Mouse (Mus musculus) myocyte (in vitro differentiated cells): ENCODE measurements around the gene Rngtt. TPM values are rescaled to one million over a fixed set of nuclear protein-coding genes. Genes with fewer than 3 reads are reported as not detected.

Experiments
- H3K27me3 ChIP-seq: one replicate; pipeline ENCODE4 v1.6.1; 2011; ENCODE audit not compliant: control insufficient read depth, insufficient read depth, insufficient read length
- H3K36me3 ChIP-seq: one replicate; pipeline ENCODE4 v1.6.1; 2011; ENCODE audit not compliant: control insufficient read depth, insufficient read depth
- H3K4me2 ChIP-seq: one replicate; pipeline ENCODE4 v1.6.1; 2011; ENCODE audit warnings: low read depth, control low read depth
- H3K4me3 ChIP-seq: one replicate; pipeline ENCODE4 v1.5.1; 2011; ENCODE audit warnings: mild to moderate bottlenecking, control low read depth, moderate library complexity
- H3K79me2 ChIP-seq: one replicate; pipeline ENCODE4 v1.6.1; 2011; ENCODE audit not compliant: control insufficient read depth, insufficient read depth
- H3ac ChIP-seq: one replicate; pipeline ENCODE4 v1.6.1; 2011; ENCODE audit not compliant: control insufficient read depth, insufficient read length
- CEBPB ChIP-seq: IDR thresholded peaks from 2 replicates; pipeline ENCODE4 v1.6.1; 2011; ENCODE audit warnings: mild to moderate bottlenecking, moderate library complexity; ENCODE audit not compliant: poor library complexity, insufficient read depth, severe bottlenecking
- E2F4 ChIP-seq: IDR thresholded peaks from one replicate; pipeline ENCODE4 v1.6.1; 2011; ENCODE audit warnings: mild to moderate bottlenecking, control low read depth, moderate library complexity; ENCODE audit not compliant: insufficient read depth
- MAX ChIP-seq: IDR thresholded peaks from one replicate; pipeline ENCODE4 v1.6.1; 2011; ENCODE audit warnings: low read depth, mild to moderate bottlenecking, control low read depth
- MYOD1 ChIP-seq, 3 experiments: IDR thresholded peaks; one replicate each; pipeline ENCODE4 v1.6.1; 2011; ENCODE audit warnings: control low read depth in 2 of 3, low read depth in 2 of 3, mild to moderate bottlenecking in 2 of 3, moderate library complexity in 1 of 3; ENCODE audit not compliant: insufficient read length in 2 of 3, control insufficient read depth in 1 of 3
- MYOG ChIP-seq, 3 experiments: IDR thresholded peaks; one replicate each; pipeline ENCODE4 v1.6.1; 2011; ENCODE audit warnings: control low read depth in 2 of 3, low read depth in 2 of 3, mild to moderate bottlenecking in 2 of 3; ENCODE audit not compliant: insufficient read length in 2 of 3, control insufficient read depth in 1 of 3, insufficient read depth in 1 of 3
- POLR2A ChIP-seq: IDR thresholded peaks from one replicate; pipeline ENCODE4 v1.6.1; 2011; ENCODE audit warnings: low read depth, mild to moderate bottlenecking, control low read depth, moderate library complexity; ENCODE audit not compliant: insufficient read length
- POLR2AphosphoS2 ChIP-seq: IDR thresholded peaks from one replicate; pipeline ENCODE4 v1.6.1; 2011; ENCODE audit warnings: low read depth, control low read depth; ENCODE audit not compliant: insufficient read length
- REST ChIP-seq: IDR thresholded peaks from one replicate; pipeline ENCODE4 v1.6.1; 2011; ENCODE audit warnings: mild to moderate bottlenecking, control low read depth, moderate library complexity; ENCODE audit not compliant: insufficient read depth, insufficient read length
- SRF ChIP-seq: IDR thresholded peaks from one replicate; pipeline ENCODE4 v1.6.1; 2011; ENCODE audit warnings: low read depth; ENCODE audit not compliant: control insufficient read depth, insufficient read length
- TCF12 ChIP-seq: IDR thresholded peaks from one replicate; pipeline ENCODE4 v1.6.1; 2011; ENCODE audit warnings: mild to moderate bottlenecking, control low read depth; ENCODE audit not compliant: poor library complexity, insufficient read depth, severe bottlenecking
- TCF3 ChIP-seq: IDR thresholded peaks from one replicate; pipeline ENCODE4 v1.6.1; 2011; ENCODE audit warnings: low read depth, control low read depth; ENCODE audit not compliant: insufficient read length
- USF1 ChIP-seq: IDR thresholded peaks from one replicate; pipeline ENCODE4 v1.6.1; 2011; ENCODE audit warnings: low read depth, mild to moderate bottlenecking, control low read depth, moderate library complexity
- polyA plus RNA-seq: library from polyadenylated mRNA; unstranded; fragments of >200 nt; fragmentation: generic; extraction: Trizol; gene quantifications from one replicate; pipeline ENCODE4 v1.2.1, GENCODE M21; 2012; ENCODE audit warnings: missing spikeins

Rngtt gene
- polyA plus RNA-seq, 1 experiment = 4.9 TPM

DNA sequence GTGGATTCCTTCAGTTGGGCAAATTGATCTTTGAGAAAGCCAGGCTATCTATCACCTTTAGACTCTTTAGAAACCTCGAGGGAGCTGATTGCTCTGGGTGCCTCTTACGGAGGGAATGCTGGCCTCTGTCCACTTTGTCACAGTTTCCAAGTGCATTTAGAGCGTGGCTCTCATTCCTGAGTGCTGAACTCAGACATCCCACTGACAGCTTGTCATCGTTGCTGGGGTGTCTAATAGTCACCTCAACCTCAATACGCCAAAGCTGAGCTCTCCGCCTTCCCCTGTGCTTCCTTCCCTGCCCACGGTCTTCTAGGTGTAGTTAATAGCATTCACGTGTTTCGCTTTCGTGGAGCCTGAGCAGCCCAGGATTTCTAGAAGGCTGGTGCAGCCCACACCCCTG, 200.4 kb downstream of the Rngtt start:
- TF ChIP-seq POLR2AphosphoS2 = no peak
- no peak for TF ChIP-seq USF1
- TF ChIP-seq REST = no peak
- TF ChIP-seq POLR2A = no peak
- TF ChIP-seq MYOD1 (IDR thresholded peaks at IDR 0.05; ENCODE audit: control insufficient read depth in 1 of 3, insufficient read length in 2 of 3, low read depth in 2 of 3) = no peak
- no peak for TF ChIP-seq TCF3
- no peak for TF ChIP-seq MAX
- no peak for TF ChIP-seq SRF
- Histone ChIP-seq H3K27me3 (no peaks in the 10 kb centered on the region), H3K36me3 (peaks cover 3% of the 10 kb centered on the region), H3K4me3 (no peak overlapping the region), H3K4me2 (no peak overlapping the region), H3ac (no peak overlapping the region), H3K79me2 (no peaks in the 10 kb centered on the region)

DNA sequence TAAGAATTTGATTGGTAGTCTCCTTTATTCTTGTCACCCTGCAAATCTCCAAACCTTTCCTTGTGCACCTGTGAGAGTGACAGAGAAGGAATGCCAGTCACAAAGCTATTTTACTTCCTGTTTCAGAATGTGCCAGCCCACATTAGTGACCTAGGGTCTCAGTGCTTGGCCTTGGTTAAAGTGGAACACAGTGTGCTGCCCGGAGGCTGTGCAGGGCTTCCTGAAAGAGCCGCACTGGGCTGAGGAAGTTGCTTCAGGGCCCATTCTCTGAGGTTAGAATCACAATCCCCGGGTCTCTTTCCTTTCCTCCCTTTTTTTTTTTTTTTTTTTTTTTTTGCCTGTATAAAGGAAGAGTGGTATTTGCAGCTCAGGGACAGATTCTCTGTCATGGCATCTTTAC, 203.3 kb downstream of the Rngtt start:
- Histone ChIP-seq H3K27me3 (no peaks in the 10 kb centered on the region), H3ac (no peak overlapping the region), H3K79me2 (no peaks in the 10 kb centered on the region), H3K4me3 (no peak overlapping the region), H3K4me2 (no peak overlapping the region), H3K36me3 (no peaks in the 10 kb centered on the region)
- TF ChIP-seq SRF (no peak), TCF3 (no peak), TCF12 (no peak), MYOG (IDR thresholded peaks at IDR 0.05; ENCODE audit: control insufficient read depth in 1 of 3, insufficient read depth in 1 of 3, insufficient read length in 2 of 3, low read depth in 2 of 3) (no peak), MYOD1 (IDR thresholded peaks at IDR 0.05; ENCODE audit: control insufficient read depth in 1 of 3, insufficient read length in 2 of 3, low read depth in 2 of 3) (no peak), REST (no peak), E2F4 (no peak), POLR2AphosphoS2 (no peak), CEBPB (no peak), MAX (no peak), POLR2A (no peak), USF1 (no peak)

DNA sequence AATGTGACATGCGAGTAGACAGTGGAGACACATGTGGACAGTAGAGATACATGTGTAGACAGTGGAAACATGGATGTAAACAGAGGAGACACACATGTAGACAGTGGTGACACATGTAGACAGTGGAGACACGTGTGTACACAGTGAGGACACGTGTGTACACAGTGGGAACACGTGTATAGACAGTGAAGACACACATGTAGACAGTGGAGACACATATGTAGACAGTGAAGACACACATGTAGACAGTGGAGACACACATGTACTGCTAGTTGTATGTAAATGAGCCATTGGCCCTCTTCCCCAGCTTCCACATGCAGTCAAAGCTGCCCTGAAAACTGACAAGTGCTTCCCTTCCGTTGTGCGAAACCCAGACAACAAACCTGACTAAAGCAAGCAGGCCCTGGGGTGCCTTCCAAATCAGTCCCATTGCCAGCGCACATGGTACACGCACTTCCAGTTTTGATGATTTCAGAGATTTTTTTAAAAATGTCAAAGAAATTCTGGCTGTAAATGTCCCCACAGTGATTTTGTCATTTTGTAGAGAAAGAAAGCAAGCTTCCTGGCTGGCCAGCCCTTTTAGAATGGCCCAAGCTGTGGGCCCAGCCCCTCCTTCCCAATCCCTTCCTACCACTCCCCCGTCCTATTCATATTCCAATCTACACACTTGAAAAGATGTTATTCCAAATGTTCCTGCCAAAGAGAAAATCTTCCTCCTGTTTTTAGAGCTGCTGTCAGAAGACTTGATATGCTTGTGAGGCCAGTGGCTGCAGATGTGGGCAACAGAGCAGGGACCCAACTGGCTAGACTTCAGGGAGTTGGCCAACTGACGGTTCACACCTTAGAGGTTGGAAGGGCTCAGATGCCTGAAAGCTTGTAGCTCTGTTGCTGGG, 204.2 kb downstream of the Rngtt start:
- Histone ChIP-seq H3K79me2 (no peaks in the 10 kb centered on the region), H3K4me3 (no peak overlapping the region), H3K4me2 (no peak overlapping the region), H3K36me3 (no peaks in the 10 kb centered on the region), H3K27me3 (no peaks in the 10 kb centered on the region), H3ac (no peak overlapping the region)
- no peak for TF ChIP-seq SRF
- TF ChIP-seq CEBPB = no peak
- no peak for TF ChIP-seq USF1
- no peak for TF ChIP-seq E2F4
- TF ChIP-seq TCF3 = no peak
- no peak for TF ChIP-seq POLR2A
- no peak for TF ChIP-seq MYOD1 (IDR thresholded peaks at IDR 0.05; ENCODE audit: control insufficient read depth in 1 of 3, insufficient read length in 2 of 3, low read depth in 2 of 3)
- TF ChIP-seq MYOG (IDR thresholded peaks at IDR 0.05; ENCODE audit: control insufficient read depth in 1 of 3, insufficient read depth in 1 of 3, insufficient read length in 2 of 3, low read depth in 2 of 3) = no peak
- no peak for TF ChIP-seq REST
- no peak for TF ChIP-seq MAX

DNA sequence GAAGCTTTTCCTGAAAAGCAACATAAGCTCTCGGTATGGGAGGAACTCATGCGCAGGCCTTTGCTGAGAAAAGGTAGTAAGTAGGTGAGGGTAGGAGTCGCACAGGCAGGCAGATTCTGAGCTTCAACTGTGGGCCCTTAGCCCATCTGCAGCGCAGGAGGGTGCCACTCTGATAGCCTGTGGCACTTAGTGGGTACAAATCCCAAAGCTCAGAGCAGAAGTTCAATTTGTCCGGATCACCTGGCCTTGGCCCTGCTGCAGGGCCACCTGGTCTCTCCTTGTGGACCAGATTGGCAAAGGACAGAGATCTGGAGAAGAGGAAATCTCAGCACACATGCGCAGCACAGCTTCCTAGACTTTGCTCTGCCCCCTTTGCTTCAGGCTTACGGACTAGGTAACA, 210.1 kb downstream of the Rngtt start:
- Histone ChIP-seq H3K4me3 (no peak overlapping the region), H3K27me3 (no peaks in the 10 kb centered on the region), H3K4me2 (no peak overlapping the region), H3ac (no peak overlapping the region), H3K36me3 (no peaks in the 10 kb centered on the region), H3K79me2 (no peaks in the 10 kb centered on the region)
- TF ChIP-seq USF1 (no peak), MAX (no peak), POLR2A (no peak), CEBPB (no peak), REST (no peak), E2F4 (no peak), POLR2AphosphoS2 (no peak), MYOG (IDR thresholded peaks at IDR 0.05; ENCODE audit: control insufficient read depth in 1 of 3, insufficient read depth in 1 of 3, insufficient read length in 2 of 3, low read depth in 2 of 3) (no peak), TCF12 (no peak), MYOD1 (IDR thresholded peaks at IDR 0.05; ENCODE audit: control insufficient read depth in 1 of 3, insufficient read length in 2 of 3, low read depth in 2 of 3) (no peak), SRF (no peak), TCF3 (no peak)
